8 mouse cellular contexts compared by ENCODE assay signal in the genomic region with DNA sequence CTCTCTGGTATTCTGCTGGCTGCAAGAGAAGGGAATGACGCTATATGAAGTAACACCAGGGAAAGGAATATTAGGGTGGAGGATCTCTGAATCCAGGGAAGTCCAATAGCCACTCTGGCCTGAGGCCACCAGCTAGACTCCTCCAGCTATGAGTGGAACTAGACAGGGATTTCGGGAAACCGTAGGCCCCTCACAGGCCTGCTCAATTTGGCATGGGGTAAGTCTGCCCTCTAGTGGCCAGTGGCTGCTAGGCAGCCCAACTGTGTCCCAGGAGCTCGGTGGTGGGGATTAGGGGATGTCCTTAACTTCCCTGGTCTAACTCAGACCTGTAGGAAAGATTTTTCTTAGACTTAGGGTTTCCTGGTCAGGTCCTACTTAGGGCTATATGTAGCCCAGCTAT. TPM values are rescaled to one million over a fixed set of nuclear protein-coding genes. Genes with fewer than 3 reads are reported as not detected.
DNase-seq lines count a peak whose midpoint lies in the region; ATAC-seq and TF ChIP-seq lines count a peak whose summit lies in the region.

No protein-coding gene starts in this region.

- no peaks in the 10 kb centered on the region for H3K9me3 ChIP-seq in CH12.LX (replicated peaks; ENCODE audit: low read length)
- no peaks in the 10 kb centered on the region for H3K9me3 ChIP-seq in forebrain, embryonic 10.5 days
- no peaks in the 10 kb centered on the region for H3K9me3 ChIP-seq in heart, embryonic 15.5 days (replicated peaks)
- H3K9me3 ChIP-seq in liver, embryonic 12.5 days (replicated peaks) = no peaks in the 10 kb centered on the region

- TF ChIP-seq EP300 in CH12.LX (IDR thresholded peaks at IDR 0.05; ENCODE audit: low read length) = no peak

- H3K27ac ChIP-seq in CH12.LX (ENCODE audit: insufficient read depth, low read depth) = no peak overlapping the region
- peak overlapping the region; percentile 56 for H3K27ac ChIP-seq in forebrain, embryonic 10.5 days
- no peak overlapping the region for H3K27ac ChIP-seq in heart, embryonic 15.5 days
- H3K27ac ChIP-seq in liver, embryonic 12.5 days = no peak overlapping the region

- H3K36me3 ChIP-seq in CH12.LX (replicated peaks in 1 of 2; ENCODE audit: control insufficient read depth in 1 of 2, insufficient read depth in 1 of 2, low read length in 1 of 2) = no peaks in the 10 kb centered on the region
- no peaks in the 10 kb centered on the region for H3K36me3 ChIP-seq in forebrain, embryonic 10.5 days (replicated peaks)
- H3K36me3 ChIP-seq in heart, embryonic 15.5 days = no peaks in the 10 kb centered on the region
- H3K36me3 ChIP-seq in liver, embryonic 12.5 days = no peaks in the 10 kb centered on the region
- no peaks in the 10 kb centered on the region for H3K36me3 ChIP-seq in splenic B cell, adult 2 months (ENCODE audit: control insufficient read depth, insufficient read depth, low read length, poor library complexity, severe bottlenecking)

- no peaks in the 10 kb centered on the region for H3K27me3 ChIP-seq in CH12.LX (replicated peaks)
- H3K27me3 ChIP-seq in forebrain, embryonic 10.5 days (ENCODE audit: poor library complexity, severe bottlenecking) = peaks cover 9% of the 10 kb centered on the region; the same call in 1 of the 2 replicates
- no peaks in the 10 kb centered on the region; the same call in 1 of the 2 replicates for H3K27me3 ChIP-seq in heart, embryonic 15.5 days
- peaks cover 6% of the 10 kb centered on the region; the same call in 1 of the 2 replicates for H3K27me3 ChIP-seq in liver, embryonic 12.5 days (replicated peaks)
- no peaks in the 10 kb centered on the region for H3K27me3 ChIP-seq in splenic B cell, adult 2 months (ENCODE audit: control insufficient read depth, insufficient read depth, low read length, poor library complexity, severe bottlenecking)

- H3K9ac ChIP-seq in CH12.LX (ENCODE audit: insufficient read depth, low read depth) = no peak overlapping the region
- H3K9ac ChIP-seq in heart, embryonic 15.5 days = no peak overlapping the region
- H3K9ac ChIP-seq in liver, embryonic 12.5 days = no peak overlapping the region

- ATAC-seq in heart, embryonic 15.5 days (replicated peaks; ENCODE audit: insufficient number of reproducible peaks, insufficient read depth, low FRiP score, low read depth) = peak; percentile 47
- ATAC-seq in liver, embryonic 12.5 days = peak; percentile 48; the same call in 1 of the 2 replicates

- TF ChIP-seq CTCF in CH12.LX (conservative IDR thresholded peaks at IDR 0.05 in 1 of 2, IDR thresholded peaks at IDR 0.05 in 1 of 2; ENCODE audit: low read depth in 2 of 2, low read length in 2 of 2) = peak; percentile 92 to 98

- in situ Hi-C loops in CH12.LX (cut with MboI; ENCODE audit: low pct_ligation_motif_present, low pct_unique_long_range_greater_than_20kb, low sequenced_read_pairs) = loop anchor here (25.0 kb wide), 1 partner anchor 254 kb away; a partner anchor contains a TSS

- H3K79me2 ChIP-seq in CH12.LX (replicated peaks; ENCODE audit: control insufficient read depth, extremely low read depth, insufficient read depth, poor library complexity, severe bottlenecking) = no peaks in the 10 kb centered on the region

- 12% methylated on average over 4 of the region's 4 CpGs for WGBS in forebrain, embryonic 10.5 days
- 15% methylated on average over 4 of the region's 4 CpGs for WGBS in heart, embryonic 15.5 days
- 26% methylated on average over 4 of the region's 4 CpGs for WGBS in liver, embryonic 12.5 days (ENCODE audit: insufficient replicate concordance)

- peak; percentile 68 for DNase-seq in CH12.LX (ENCODE audit: extremely low read depth)
- DNase-seq in c-Kit-negative CD71-positive TER-119-positive erythroid progenitor cells, embryonic 14.5 days (ENCODE audit: low read depth, low spot score) = peak; percentile 46
- DNase-seq in forebrain, embryonic 10.5 days (ENCODE audit: extremely low spot score, low spot score) = peak; percentile 85
- peak; percentile 89 for DNase-seq in kidney, postnatal 10 days
- DNase-seq in natural killer cell, adult 2 months (ENCODE audit: low spot score in 2 of 2) = peak; percentile 58 to 68
- DNase-seq in splenic B cell, adult 2 months (ENCODE audit: low read depth, low spot score) = peak; percentile 78

- H3K4me3 ChIP-seq in CH12.LX (replicated peaks in 1 of 3; ENCODE audit: low read depth in 2 of 3, low read length in 2 of 3, poor library complexity in 1 of 3) = no peak overlapping the region
- H3K4me3 ChIP-seq in forebrain, embryonic 10.5 days = no peak overlapping the region
- no peak overlapping the region for H3K4me3 ChIP-seq in heart, embryonic 15.5 days
- H3K4me3 ChIP-seq in liver, embryonic 12.5 days = no peak overlapping the region

- peak; percentile 94 for TF ChIP-seq RAD21 in CH12.LX (IDR thresholded peaks at IDR 0.05; ENCODE audit: low read depth, low read length)

- H3K4me1 ChIP-seq in CH12.LX (ENCODE audit: control insufficient read depth in 1 of 2, insufficient read depth in 2 of 2) = peaks cover 3 to 4% of the 10 kb centered on the region in 2 experiments; a peak in 2 of 4 replicates
- H3K4me1 ChIP-seq in forebrain, embryonic 10.5 days = peaks cover 4% of the 10 kb centered on the region; the same call in 1 of the 2 replicates
- 0 out of 2 replicates have a peak, but pooled peaks cover 2% of the 10 kb centered on the region for H3K4me1 ChIP-seq in heart, embryonic 15.5 days (replicated peaks)
- no peaks in the 10 kb centered on the region for H3K4me1 ChIP-seq in liver, embryonic 12.5 days

- dilution Hi-C loops in CH12.LX (cut with MboI; ENCODE audit: extremely low pct_ligation_motif_present, extremely low pct_unique_long_range_greater_than_20kb, low sequenced_read_pairs) = no loop called here

- no peak overlapping the region for H3K4me2 ChIP-seq in CH12.LX (ENCODE audit: insufficient read depth, low read depth, poor library complexity, severe bottlenecking)
- H3K4me2 ChIP-seq in heart, embryonic 15.5 days = no peak overlapping the region
- no peak overlapping the region for H3K4me2 ChIP-seq in liver, embryonic 12.5 days

- no peak for TF ChIP-seq POLR2A in CH12.LX (IDR thresholded peaks at IDR 0.05; ENCODE audit: low read depth, low read length)

TF ChIP-seq in CH12.LX, 34 proteins besides CTCF, POLR2A, EP300 and RAD21 (continues in another document):
- TF ChIP-seq MXI1 (IDR thresholded peaks at IDR 0.05; ENCODE audit: low read depth, low read length) (no peak), ZKSCAN1 (IDR thresholded peaks at IDR 0.05; ENCODE audit: borderline replicate concordance, low read depth, low read length) (no peak), ZC3H11A (IDR thresholded peaks at IDR 0.05; ENCODE audit: low read depth, low read length) (peak; percentile 46; the same call in 1 of the 2 replicates), PAX5 (IDR thresholded peaks at IDR 0.05; ENCODE audit: low read length) (no peak), ZMIZ1 (IDR thresholded peaks at IDR 0.05; ENCODE audit: low read depth, low read length) (no peak), NELFE (IDR thresholded peaks at IDR 0.05; ENCODE audit: low read depth, low read length) (no peak), CHD1 (IDR thresholded peaks at IDR 0.05; ENCODE audit: low read depth, low read length) (no peak), CHD2 (IDR thresholded peaks at IDR 0.05; ENCODE audit: low read length) (no peak), KAT2A (IDR thresholded peaks at IDR 0.05; ENCODE audit: insufficient replicate concordance, low read length) (no peak), TBP (conservative IDR thresholded peaks at IDR 0.05; ENCODE audit: low read depth, low read length) (no peak), RCOR1 (conservative IDR thresholded peaks at IDR 0.05; ENCODE audit: low read depth, low read length) (no peak), GABPA (IDR thresholded peaks at IDR 0.05; ENCODE audit: insufficient replicate concordance, low read depth, low read length) (no peak), UBTF (IDR thresholded peaks at IDR 0.05; ENCODE audit: low read depth, low read length) (no peak), MEF2A (IDR thresholded peaks at IDR 0.05; ENCODE audit: borderline replicate concordance, low read depth, low read length) (no peak), ZNF384 (IDR thresholded peaks at IDR 0.05; ENCODE audit: low read depth, low read length) (no peak), SIN3A (IDR thresholded peaks at IDR 0.05; ENCODE audit: low read length) (no peak), BHLHE40 (IDR thresholded peaks at IDR 0.05; ENCODE audit: low read depth, low read length) (no peak), HCFC1 (IDR thresholded peaks at IDR 0.05; ENCODE audit: low read depth, low read length) (no peak), ETS1 (conservative IDR thresholded peaks at IDR 0.05; ENCODE audit: low read depth, low read length) (no peak), MAX (IDR thresholded peaks at IDR 0.05; ENCODE audit: low read length) (no peak), SMC3 (IDR thresholded peaks at IDR 0.05; ENCODE audit: low read depth, low read length) (peak; percentile 77), USF1 (IDR thresholded peaks at IDR 0.05; ENCODE audit: low read depth, low read length) (no peak)

RNA-seq across cellular contexts. Expression of a gene that starts 8.5 kb away (rescaled TPM):
- total RNA-seq in CH12.LX (2012; rRNA removed) (6.6 and 7.0 TPM in 2 replicates), CH12.LX (2014; rRNA removed) (9.0 and 9.5 TPM in 2 replicates)
- 4.7 and 5.4 TPM in 2 replicates for polyA plus RNA-seq in CH12.LX (2012; ENCODE audit: insufficient read length, low read depth)
- 9.4 and 11.4 TPM in 2 replicates for polyA plus RNA-seq in forebrain, embryonic 10.5 days (2016; fragmentation: Nextera tagmentation; extraction: Ambion mirVana)
- 7.7 and 8.9 TPM in 2 replicates for polyA plus RNA-seq in heart, embryonic 15.5 days (2015; fragmentation: Nextera tagmentation; extraction: Ambion mirVana)
- polyA plus RNA-seq in liver, embryonic 12.5 days (2016; fragmentation: Nextera tagmentation; extraction: Ambion mirVana) = 4.1 and 5.3 TPM in 2 replicates

RNA-seq across cellular contexts. Expression of a gene that starts 9.2 kb away (rescaled TPM):
- total RNA-seq in CH12.LX (2012; rRNA removed) = not detected in 2 replicates
- total RNA-seq in CH12.LX (2014; rRNA removed) = not detected in 2 replicates
- 0.34 TPM in 1 of 2 replicates, not detected in the other for polyA plus RNA-seq in CH12.LX (2012; ENCODE audit: insufficient read length, low read depth)
- not detected in 2 replicates for polyA plus RNA-seq in forebrain, embryonic 10.5 days (2016; fragmentation: Nextera tagmentation; extraction: Ambion mirVana)
- polyA plus RNA-seq in heart, embryonic 15.5 days (2015; fragmentation: Nextera tagmentation; extraction: Ambion mirVana) = 0.18 TPM in 1 of 2 replicates, not detected in the other
- polyA plus RNA-seq in liver, embryonic 12.5 days (2016; fragmentation: Nextera tagmentation; extraction: Ambion mirVana) = not detected in 2 replicates

RNA-seq across cellular contexts. Expression of a gene that starts 27.4 kb away (rescaled TPM):
- total RNA-seq in CH12.LX (2012; rRNA removed) = not detected in 2 replicates
- total RNA-seq in CH12.LX (2014; rRNA removed) = not detected in 2 replicates
- polyA plus RNA-seq in CH12.LX (2012; ENCODE audit: insufficient read length, low read depth) = not detected in 2 replicates
- polyA plus RNA-seq in forebrain, embryonic 10.5 days (2016; fragmentation: Nextera tagmentation; extraction: Ambion mirVana) = not detected in 2 replicates
- polyA plus RNA-seq in heart, embryonic 15.5 days (2015; fragmentation: Nextera tagmentation; extraction: Ambion mirVana) = 0.14 and 0.32 TPM in 2 replicates
- polyA plus RNA-seq in liver, embryonic 12.5 days (2016; fragmentation: Nextera tagmentation; extraction: Ambion mirVana) = not detected in 2 replicates
